Mouse (Mus musculus) limb, embryonic 10.5 days (tissue): ENCODE measurements around the gene Fchsd2. TPM values are rescaled to one million over a fixed set of nuclear protein-coding genes. Genes with fewer than 3 reads are reported as not detected.

Experiments used
- DNase-seq: peaks from one replicate; pipeline ENCODE4 v3.0.0-alpha.2; 2017; ENCODE audit warnings: low spot score
- H3K27ac ChIP-seq: fragments of 300-500 bp; sonication (generic); 2 replicates; pipeline ENCODE4 v1.5.1; 2016; ENCODE audit warnings: mild to moderate bottlenecking
- H3K27me3 ChIP-seq: fragments of 300-500 bp; sonication (generic); 2 replicates; pipeline ENCODE4 v1.6.1; 2016; ENCODE audit warnings: low read depth, mild to moderate bottlenecking; ENCODE audit not compliant: poor library complexity, severe bottlenecking
- H3K36me3 ChIP-seq: fragments of 300-500 bp; sonication (generic); 2 replicates; pipeline ENCODE4 v1.6.1; 2016; ENCODE audit warnings: mild to moderate bottlenecking, moderate library complexity
- H3K4me1 ChIP-seq: fragments of 300-500 bp; sonication (generic); 2 replicates; pipeline ENCODE4 v1.6.1; 2016
- H3K4me3 ChIP-seq: fragments of 300-500 bp; sonication (generic); 2 replicates; pipeline ENCODE4 v1.5.1; 2016; ENCODE audit warnings: mild to moderate bottlenecking, moderate library complexity
- H3K9me3 ChIP-seq: fragments of 300-500 bp; sonication (generic); replicated peaks from 2 replicates; pipeline ENCODE4 v1.6.1; 2016; ENCODE audit warnings: mild to moderate bottlenecking
- WGBS: fragments of 180-500 bp; shearing (Covaris S2); methylation state at CpG from one replicate; pipeline ENCODE4 v1.1.7; 2016; 5-methylcytosine and 5-hydroxymethylcytosine counted together
- polyA plus RNA-seq: library from polyadenylated mRNA; unstranded; fragments of >200 nt; fragmentation: Nextera tagmentation; extraction: Ambion mirVana; gene quantifications from 2 replicates; pipeline ENCODE4 v1.2.1, GENCODE M21; 2016

Gene Fchsd2
- polyA plus RNA-seq, 1 experiment from 2014 or later, result 21.5 TPM

DNA sequence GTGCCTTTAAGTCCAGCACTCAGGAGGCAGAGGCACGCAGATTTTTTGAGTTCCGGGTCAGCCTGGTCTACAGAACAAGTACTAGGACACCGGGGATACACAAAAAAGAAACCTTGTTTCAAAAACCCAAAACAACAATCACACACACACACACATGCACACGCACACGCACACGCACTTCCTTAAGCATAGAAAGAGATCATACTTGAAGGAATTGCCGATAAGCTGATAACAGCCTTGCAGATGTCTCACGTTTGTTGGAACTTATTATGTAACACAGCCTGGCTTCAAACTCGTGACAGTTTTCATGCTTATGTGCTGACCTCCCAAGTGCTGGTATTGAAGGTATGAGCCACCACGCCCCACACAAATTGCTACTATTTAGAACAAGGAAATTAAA, 29.1 kb upstream of the Fchsd2 start:
- Histone ChIP-seq H3K9me3 (no peaks in the 10 kb centered on the region), H3K27ac (no peak overlapping the region), H3K27me3 (peaks cover 7% of the 10 kb centered on the region; the same call in 1 of the 2 replicates), H3K4me1 (no peaks in the 10 kb centered on the region), H3K4me3 (no peak overlapping the region), H3K36me3 (no peaks in the 10 kb centered on the region)
- 88% methylated on average over 10 of the region's 10 CpGs for WGBS
- DNase-seq, result no peak

DNA sequence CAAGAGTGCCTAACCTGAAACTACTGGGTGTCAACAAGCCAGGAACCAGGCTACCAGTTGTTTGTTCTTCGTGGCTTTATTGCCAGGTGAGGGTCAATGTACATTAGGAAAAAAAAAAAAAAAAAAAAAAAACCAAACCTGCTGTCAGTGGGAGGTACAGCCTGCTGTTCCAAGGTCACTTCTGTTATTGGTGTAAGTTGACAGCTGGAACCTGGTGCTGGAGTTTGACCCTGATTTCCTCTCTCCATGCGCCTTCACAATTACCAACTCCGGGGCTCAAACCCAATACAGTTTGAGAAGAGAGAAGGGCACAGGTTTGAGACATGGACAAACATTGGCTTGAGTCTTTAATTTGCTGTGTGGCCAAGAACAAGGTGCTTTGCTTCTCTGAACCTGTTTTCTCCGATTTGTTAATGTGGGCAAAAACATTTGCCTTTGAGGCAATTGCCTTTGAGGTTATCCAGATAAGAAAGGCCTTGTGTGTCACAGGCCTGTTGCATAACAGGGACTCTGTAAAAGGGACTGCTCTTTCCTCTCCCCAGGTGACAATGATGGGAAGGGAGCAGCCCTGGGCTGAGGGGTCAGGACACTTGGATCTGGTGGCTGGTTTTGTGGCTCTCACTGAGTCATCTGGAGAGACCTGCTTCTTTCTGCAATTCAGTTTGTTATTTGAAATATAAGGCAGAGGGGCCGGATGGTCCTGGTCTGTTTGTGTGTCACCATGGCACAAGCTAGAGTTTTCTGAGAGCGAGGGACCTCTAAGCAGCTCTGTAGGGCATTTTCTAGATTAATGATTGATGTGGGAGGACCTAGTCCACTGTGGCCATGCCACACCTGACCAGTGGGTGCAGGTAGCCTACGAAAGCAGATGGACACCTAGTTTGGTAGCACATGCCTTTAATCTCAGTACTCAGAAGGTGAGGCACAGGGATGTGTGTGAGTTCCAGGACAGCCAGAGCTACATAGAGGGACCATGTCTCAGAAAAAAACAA, 27.7 kb upstream of the Fchsd2 start:
- Histone ChIP-seq H3K4me1 (0 out of 2 replicates have a peak, but pooled peaks cover under 1% of the 10 kb centered on the region), H3K27ac (no peak overlapping the region), H3K4me3 (no peak overlapping the region), H3K27me3 (peaks cover 7% of the 10 kb centered on the region; the same call in 1 of the 2 replicates), H3K9me3 (no peaks in the 10 kb centered on the region), H3K36me3 (no peaks in the 10 kb centered on the region)
- no peak for DNase-seq
- WGBS, result 88% methylated on average over 7 of the region's 7 CpGs

DNA sequence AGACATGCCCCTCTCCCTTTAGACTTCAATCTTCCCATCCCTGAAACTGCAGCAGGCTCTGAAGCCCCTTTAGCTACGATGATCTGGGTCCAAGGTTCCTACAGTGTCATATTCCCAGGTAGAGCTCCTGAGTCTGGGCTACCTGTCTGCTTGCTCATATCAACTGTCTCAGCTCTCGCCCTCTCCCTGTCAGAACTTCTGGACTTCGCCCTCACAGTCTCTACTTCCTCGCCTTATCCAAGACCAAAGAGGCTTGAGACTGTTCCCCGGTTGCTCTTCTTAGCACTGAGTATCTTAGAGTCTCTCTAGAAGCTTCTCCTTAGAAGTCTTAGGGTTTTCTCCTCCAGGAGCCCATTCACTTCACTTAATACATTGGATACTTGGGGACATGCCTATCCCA, 26.7 kb upstream of the Fchsd2 start:
- Histone ChIP-seq H3K36me3 (no peaks in the 10 kb centered on the region), H3K27me3 (peaks cover 7% of the 10 kb centered on the region; the same call in 1 of the 2 replicates), H3K27ac (no peak overlapping the region), H3K9me3 (no peaks in the 10 kb centered on the region), H3K4me3 (no peak overlapping the region), H3K4me1 (peaks cover 10% of the 10 kb centered on the region)
- WGBS, result 84% methylated on average over 5 of the region's 5 CpGs
- no peak for DNase-seq

DNA sequence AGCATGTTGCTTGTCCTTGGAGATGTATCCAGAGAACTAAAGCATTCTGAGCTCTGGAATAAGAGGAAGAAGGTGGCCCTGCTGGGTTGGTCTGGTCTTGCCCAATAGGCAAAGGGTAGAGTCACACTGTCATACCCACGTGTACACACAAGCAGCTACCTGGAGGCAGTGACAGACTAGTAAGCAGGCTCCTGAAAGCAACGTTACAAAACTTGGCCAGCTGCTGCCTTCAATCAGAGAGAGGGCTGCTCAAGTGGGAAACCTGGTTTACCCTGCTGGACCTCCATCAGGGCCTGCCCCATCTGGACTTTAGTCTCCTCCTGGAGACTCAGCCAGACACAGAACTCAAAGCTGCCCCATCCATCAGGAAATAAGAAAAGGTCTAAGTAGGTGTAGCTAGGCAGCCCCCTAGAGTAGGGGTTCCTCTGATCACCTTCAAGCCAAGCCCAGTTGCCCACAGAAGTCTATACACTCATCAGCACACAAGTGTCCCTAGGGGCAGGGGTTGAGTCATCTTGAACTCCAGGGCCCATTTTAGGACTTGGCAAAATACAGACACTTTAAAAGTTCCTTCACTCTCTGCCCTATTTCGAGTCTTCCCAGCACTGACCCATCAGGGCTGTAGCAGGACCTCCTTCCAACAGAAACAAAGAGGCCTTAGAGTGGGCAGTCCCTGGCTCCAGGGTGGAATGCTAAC, 25.9 kb upstream of the Fchsd2 start:
- peaks cover 6% of the 10 kb centered on the region; the same call in 1 of the 2 replicates for H3K27me3 ChIP-seq
- peaks cover 15% of the 10 kb centered on the region for H3K4me1 ChIP-seq
- no peaks in the 10 kb centered on the region for H3K36me3 ChIP-seq
- no peak overlapping the region for H3K4me3 ChIP-seq
- no peaks in the 10 kb centered on the region for H3K9me3 ChIP-seq
- no peak overlapping the region for H3K27ac ChIP-seq
- WGBS, result 84% methylated on average over 3 of the region's 3 CpGs
- DNase-seq, result no peak

DNA sequence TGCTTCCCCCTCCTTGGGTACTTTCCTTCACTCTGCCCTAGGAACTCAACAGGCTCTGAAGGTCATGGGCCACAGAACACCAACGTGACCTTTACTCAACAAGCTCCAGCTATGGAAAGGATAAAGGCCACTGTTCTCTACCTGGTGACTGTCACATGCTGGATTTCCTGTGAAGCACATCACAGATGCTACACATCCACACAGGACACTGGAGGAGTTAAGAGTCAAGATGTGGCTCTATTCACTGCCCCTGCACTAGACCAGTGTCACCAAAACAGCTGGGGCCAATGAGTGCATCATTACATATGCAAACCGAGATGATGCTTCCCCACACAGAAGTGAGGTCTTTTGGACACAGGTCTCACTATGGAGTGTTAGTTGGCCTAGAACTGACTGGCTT, 25.1 kb upstream of the Fchsd2 start:
- no peaks in the 10 kb centered on the region for H3K36me3 ChIP-seq
- H3K4me3 ChIP-seq, result no peak overlapping the region
- H3K27ac ChIP-seq, result no peak overlapping the region
- no peaks in the 10 kb centered on the region for H3K27me3 ChIP-seq
- H3K4me1 ChIP-seq, result peaks cover 15% of the 10 kb centered on the region
- DNase-seq, result no peak
- no peaks in the 10 kb centered on the region for H3K9me3 ChIP-seq
- 89% methylated on average over 2 of the region's 2 CpGs for WGBS

DNA sequence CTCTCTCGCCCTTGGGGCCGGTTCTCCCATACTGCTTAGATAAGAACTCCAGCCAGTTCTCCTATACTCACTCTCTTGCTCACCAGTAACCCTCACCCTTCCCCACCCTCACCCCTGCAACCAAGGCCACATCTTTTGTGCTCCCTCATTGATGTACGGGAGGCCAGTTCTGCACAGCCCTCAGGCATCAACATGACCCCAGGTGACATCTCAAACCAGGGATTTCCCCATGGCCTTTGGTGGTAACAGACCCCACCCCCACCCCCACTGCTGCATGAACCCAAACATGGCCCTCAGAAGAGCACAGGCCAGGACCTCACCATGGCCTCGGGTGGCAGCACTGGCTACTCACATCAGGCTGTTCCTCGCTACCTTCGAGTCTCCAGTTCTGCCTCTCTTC, 23.4 kb upstream of the Fchsd2 start:
- WGBS, result 81% methylated on average over 6 of the region's 6 CpGs
- H3K27ac ChIP-seq, result no peak overlapping the region

DNA sequence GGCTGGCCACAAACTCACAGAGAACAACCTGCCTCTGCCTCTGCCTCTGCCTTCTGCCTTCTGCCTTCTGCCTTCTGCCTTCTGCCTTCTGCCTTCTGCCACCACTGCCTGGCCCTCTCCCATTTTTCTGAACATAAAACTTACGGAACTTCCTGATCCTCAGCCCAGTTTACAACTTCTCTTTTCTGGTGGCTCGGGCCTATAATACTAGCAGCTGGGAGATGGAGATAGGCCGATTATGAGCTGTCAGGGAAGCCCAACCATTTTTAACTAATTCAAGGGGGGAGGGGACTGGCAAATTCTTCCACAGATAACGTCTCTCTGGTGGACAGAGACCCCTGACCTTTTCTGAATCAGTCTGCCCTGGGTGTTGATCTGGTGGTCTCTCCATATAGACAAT, 22.3 kb upstream of the Fchsd2 start:
- WGBS, result 35% methylated on average over 4 of the region's 4 CpGs
- H3K27ac ChIP-seq, result no peak overlapping the region
- no peaks in the 10 kb centered on the region for H3K27me3 ChIP-seq
- H3K4me1 ChIP-seq, result peaks cover 24% of the 10 kb centered on the region
- H3K4me3 ChIP-seq, result no peak overlapping the region
- H3K36me3 ChIP-seq, result no peaks in the 10 kb centered on the region
- no peaks in the 10 kb centered on the region for H3K9me3 ChIP-seq
- DNase-seq, result no peak

More for the DNA sequence above, 23.4 kb upstream of the Fchsd2 start:
- Histone ChIP-seq H3K36me3 (no peaks in the 10 kb centered on the region), H3K4me3 (no peak overlapping the region), H3K27me3 (no peaks in the 10 kb centered on the region), H3K4me1 (peaks cover 19% of the 10 kb centered on the region), H3K9me3 (no peaks in the 10 kb centered on the region)
- DNase-seq, result no peak

DNA sequence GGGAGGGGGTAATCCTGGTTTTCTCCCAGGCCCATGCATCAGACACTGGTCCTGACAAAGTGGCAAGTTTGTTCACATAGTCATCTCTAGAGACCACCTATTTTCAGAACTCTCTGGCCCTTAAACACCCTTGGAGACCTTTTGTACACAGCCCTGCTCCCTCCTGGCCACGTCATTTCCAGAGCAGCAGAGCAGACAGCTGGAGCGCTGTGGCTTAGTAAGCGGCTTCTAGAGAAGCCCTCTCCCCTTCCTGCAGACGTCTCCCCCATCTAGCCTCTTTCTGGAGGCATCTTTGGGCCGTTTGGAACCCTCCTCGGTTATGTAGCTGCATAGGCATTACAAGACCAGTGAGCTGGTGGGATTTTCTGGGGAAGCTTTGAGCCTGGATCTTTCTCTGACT, 21.6 kb upstream of the Fchsd2 start:
- no peak for DNase-seq
- WGBS, result 59% methylated on average over 6 of the region's 6 CpGs
- Histone ChIP-seq H3K4me3 (no peak overlapping the region), H3K27me3 (no peaks in the 10 kb centered on the region), H3K27ac (0 out of 2 replicates have a peak overlapping the region, but pooled peaks have one; percentile 10), H3K4me1 (peaks cover 24% of the 10 kb centered on the region), H3K9me3 (no peaks in the 10 kb centered on the region), H3K36me3 (no peaks in the 10 kb centered on the region)

DNA sequence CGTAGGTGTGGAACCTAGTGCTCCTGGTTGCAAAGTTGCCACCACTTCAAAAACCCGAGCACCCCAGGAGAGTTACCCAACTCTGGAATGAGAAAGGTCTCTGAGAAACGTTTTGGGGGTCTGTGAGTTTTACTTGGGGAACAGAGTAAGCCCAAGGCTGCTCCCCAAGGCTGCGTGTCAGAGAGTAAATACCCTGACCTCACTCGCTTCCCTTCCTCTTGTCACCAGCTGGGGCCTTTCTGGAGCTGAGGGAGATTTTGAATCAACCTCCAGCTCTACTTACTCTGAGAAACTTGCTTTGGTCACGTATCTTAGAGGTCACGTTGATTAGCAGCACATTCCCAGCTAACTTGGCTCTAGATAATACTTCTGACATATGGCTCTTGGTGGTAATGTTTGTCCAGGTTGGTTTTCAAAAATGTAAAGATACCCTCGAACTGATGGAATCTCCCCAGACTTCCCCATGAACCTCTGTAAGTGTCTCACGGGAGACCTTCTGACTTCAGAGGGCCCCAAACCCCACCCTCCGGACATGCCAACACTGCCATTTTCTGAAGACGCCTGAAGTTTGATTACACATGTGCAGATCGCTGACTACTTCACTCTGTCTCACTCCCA, 20.4 kb upstream of the Fchsd2 start:
- peaks cover 24% of the 10 kb centered on the region for H3K4me1 ChIP-seq
- no peaks in the 10 kb centered on the region for H3K9me3 ChIP-seq
- H3K4me3 ChIP-seq, result no peak overlapping the region
- H3K36me3 ChIP-seq, result no peaks in the 10 kb centered on the region
- DNase-seq, result no peak
- H3K27me3 ChIP-seq, result no peaks in the 10 kb centered on the region
- 84% methylated on average over 12 of the region's 12 CpGs for WGBS
- H3K27ac ChIP-seq, result no peak overlapping the region

DNA sequence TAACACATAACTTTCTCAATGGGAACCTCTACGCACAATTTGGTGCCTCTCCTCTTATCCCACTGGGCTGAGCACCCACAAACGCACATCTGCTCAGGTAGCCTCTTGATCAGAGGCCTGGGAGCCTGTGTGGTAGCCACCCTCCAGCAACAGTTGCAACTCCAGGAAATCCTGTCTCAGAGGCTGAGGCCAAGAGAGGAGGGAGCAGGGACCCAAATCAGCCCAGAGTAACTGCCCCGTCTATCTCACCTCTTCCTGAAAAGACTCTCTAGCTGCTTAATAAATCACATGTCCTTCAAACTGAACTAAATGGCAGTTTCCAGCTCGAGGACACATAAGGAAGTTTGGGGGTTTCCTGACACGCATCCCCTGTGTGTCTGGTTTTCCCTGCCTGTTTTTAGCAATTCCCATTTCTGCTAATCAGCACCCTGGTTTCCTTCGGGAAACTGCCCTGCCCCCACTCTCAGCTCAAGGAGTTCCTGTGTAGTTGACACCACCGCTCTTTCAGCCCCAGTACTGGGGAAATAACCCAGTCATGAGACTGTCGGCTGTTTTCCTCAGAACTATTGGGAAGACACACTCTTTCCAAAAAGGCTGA, 18.4 kb upstream of the Fchsd2 start:
- H3K36me3 ChIP-seq, result no peaks in the 10 kb centered on the region
- no peak for DNase-seq
- H3K4me3 ChIP-seq, result no peak overlapping the region
- WGBS, result 57% methylated on average over 8 of the region's 8 CpGs
- H3K27me3 ChIP-seq, result no peaks in the 10 kb centered on the region
- H3K9me3 ChIP-seq, result no peaks in the 10 kb centered on the region
- H3K27ac ChIP-seq, result no peak overlapping the region
- H3K4me1 ChIP-seq, result peaks cover 24% of the 10 kb centered on the region

DNA sequence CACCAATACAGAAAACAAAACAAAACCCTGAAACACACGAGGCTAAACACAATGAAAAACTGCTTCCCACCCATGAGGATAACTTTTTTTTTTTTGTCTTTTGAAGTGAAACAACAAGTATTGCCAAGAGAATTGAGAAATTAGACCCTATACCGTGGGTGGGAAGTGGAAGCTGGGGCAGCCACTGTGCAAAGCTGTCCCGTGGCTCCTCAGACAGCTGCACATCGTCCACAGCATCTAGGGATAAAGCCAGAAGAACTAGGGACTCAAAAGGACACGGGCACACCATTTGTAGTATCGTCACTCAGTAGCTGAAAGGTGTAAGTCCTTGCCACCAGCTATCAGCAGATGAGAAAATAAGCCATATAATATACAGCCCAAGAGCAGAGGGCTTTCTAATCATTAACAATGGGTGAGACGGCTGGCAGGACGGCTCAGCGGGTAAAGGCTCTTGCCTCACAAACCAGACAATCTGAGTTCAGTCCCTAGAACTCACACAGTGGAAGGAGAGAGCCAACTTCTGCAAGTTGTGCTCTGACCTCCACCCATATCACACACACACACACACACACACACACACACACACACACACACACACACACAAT, 9.0 kb upstream of the Fchsd2 start:
- Histone ChIP-seq H3K36me3 (no peaks in the 10 kb centered on the region), H3K4me1 (0 out of 2 replicates have a peak, but pooled peaks cover 4% of the 10 kb centered on the region), H3K27ac (no peak overlapping the region), H3K9me3 (no peaks in the 10 kb centered on the region), H3K27me3 (no peaks in the 10 kb centered on the region), H3K4me3 (no peak overlapping the region)
- DNase-seq, result no peak
- WGBS, result 79% methylated on average over 9 of the region's 9 CpGs

DNA sequence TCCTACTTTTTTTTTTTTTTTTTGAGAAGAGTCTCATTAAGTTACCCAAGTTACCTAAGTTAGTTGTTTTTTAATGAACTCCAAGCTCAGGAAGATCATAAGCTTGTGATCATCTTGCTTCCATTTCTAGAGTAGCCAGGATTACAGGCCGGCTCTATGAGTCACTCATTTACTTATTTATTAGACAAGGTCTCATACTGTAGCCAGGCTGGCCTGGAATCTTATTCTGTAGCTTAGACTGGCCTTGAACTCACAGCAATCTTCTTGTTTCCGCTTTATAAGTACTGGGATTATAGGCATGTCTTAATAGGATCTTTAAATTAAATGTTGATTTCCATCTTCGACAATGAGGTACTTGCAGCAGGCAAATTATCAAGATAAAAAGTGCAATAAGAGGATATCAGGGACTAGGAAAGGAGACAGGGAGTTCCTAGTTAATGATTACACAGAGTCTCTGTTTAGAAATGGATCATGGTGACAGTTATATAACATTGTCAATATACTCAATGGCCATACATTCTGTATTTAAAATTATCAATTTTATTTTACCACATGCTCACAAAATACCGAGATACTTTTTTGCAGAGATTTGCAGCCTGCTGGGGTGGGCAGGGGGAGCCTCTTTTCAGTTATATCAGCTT, 7.7 kb upstream of the Fchsd2 start:
- Histone ChIP-seq H3K4me1 (0 out of 2 replicates have a peak, but pooled peaks cover 4% of the 10 kb centered on the region), H3K36me3 (no peaks in the 10 kb centered on the region), H3K27ac (no peak overlapping the region), H3K9me3 (no peaks in the 10 kb centered on the region), H3K27me3 (no peaks in the 10 kb centered on the region), H3K4me3 (no peak overlapping the region)
- DNase-seq, result no peak
- 89% methylated on average over 4 of the region's 4 CpGs for WGBS
